Mouse (Mus musculus) frontal cortex, postnatal 36 days (tissue): ENCODE measurements around the gene Snx17.
A peak's percentile ranks its signal among the peaks of the same experiment; 100 is the strongest.

Source experiments
- DNase-seq, 2 experiments: peaks; one replicate each; pipeline ENCODE4 v3.0.0; 2022; ENCODE audit warnings: low spot score in 2 of 2

Snx17 gene

DNA sequence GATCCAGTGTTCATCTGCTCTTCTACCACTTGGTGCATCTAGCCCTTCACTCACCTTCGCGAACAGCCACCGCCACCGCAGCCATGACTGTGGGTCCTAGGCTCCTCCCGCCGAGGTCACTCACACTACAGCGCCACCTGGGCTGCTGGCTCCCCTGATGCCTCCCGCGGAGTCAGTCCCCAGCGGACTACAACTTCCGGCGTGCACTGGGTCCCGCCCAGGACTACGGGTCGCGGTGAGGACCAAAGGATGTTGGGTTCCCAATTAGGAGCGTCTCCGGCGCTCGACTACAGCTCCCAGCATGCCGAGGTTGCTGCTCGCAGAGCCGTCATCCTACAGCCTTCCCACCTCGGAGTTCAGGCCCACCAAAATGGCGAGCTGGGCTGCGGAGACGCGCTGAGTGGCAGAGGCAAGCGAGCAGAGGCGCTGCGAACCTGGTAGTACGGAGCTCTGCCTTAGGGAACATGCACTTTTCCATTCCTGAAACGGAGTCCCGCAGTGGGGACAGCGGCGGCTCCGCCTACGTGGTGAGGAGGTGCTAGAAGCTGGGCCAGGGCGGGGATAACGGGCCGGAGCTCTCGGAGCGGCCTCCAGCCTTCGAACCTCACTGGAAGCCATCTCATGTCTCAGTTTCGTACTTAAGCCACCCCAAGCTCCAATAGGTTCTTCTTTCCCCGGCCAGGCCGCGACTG, at the start of gene Snx17, which contains the start of gene Eif2b4:
Gene Snx17 (plus strand): TSS at position 289 of the 692 bp plus-strand sequence.
Gene Eif2b4 (minus strand): TSS at position 492 of the 692 bp plus-strand sequence.
- DNase-seq = peak; percentile 100

DNA sequence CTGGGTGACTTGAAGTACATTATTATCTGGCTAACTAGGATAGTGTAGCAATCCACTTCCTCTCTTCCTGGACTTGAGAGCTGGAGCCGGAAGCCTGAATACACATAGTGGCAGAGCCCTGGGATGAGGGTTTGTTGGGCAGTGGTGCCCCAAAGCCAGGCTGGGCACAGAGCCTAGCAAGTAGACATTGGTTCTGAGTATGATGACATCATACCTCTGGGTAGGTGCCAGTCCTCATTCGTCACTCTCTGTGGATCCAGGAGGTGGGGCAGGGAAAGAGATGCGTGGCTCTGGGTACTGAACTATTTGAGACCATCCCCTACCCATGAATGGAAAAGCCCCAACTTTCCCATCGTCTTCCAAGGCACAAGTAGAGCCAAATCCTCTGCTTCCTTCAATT, 43.2 kb upstream of the Snx17 start:
- no peak for DNase-seq

- no peak for DNase-seq
Observed at GRCm38 (mm10) chr5:31151746-31152145, 41.3 kb upstream of the Snx17 start.

- no peak for DNase-seq
Observed at GRCm38 (mm10) chr5:31153516-31154151, 39.4 kb upstream of the Snx17 start.

DNA sequence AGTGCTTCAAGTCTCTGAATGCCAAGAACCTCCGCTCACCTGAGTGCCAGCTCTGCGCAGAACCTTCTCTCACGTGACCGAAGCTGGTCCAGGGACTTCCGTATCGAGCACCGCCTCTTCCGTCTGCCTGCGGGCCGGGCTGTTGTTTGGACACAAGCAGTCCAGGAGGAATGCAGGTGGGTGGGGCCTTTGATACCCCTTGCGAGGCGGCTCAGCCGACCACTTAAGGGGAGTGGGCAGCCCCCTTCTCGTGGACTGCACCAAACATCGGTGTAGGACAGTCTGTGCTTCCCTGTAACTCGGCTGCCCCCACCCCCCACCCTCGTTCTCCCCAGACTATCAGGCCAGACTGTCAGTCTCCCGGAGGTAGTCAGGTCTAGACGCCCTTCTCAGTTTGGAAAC, 38.9 kb upstream of the Snx17 start, which contains the start of gene Mpv17:
Gene Mpv17 (minus strand): TSS at position 100 of the 402 bp plus-strand sequence.
- DNase-seq = peak; percentile 81 to 90

DNA sequence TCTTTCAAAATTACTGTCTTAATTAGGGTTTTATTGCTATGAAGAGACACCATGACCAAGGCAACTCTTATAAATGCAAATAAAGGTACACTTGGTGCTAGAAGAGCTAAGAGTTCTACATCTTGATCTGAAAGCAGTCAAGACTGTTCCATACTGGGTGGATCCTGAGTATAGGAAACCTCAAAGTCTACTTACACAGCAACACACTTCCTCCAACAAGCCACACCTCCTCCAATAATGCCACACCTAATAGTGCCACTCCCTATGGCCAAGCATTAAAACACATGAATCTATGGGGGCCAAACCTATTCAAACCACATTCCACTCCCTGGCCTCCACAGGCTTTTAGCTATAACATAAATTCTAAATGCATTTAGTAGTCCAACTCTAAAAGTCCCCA, 30.6 kb upstream of the Snx17 start:
- DNase-seq = no peak

DNA sequence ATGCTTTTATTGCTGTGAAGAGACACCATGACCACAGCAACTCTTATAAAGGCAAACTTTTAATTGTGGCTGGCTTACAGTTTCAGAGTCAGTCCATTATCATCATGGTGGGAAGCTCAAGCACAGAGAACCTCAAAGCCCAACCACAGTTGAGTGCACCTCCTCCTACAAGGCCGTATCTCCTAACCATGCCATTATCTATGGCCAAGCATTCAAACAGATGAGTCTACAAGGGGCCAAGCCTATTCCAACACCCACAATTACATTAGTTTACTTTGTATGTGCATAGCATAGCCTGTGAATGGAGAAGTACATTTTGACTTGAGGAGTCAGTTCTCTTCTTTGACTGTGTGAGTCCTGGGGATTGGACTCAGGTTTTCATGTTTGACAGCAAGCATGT, 28.1 kb upstream of the Snx17 start:
- no peak for DNase-seq

- no peak for DNase-seq
Observed at GRCm38 (mm10) chr5:31168630-31169029, 24.4 kb upstream of the Snx17 start.

GRCm38 (mm10) chr5:31179301-31179765, 13.7 kb upstream of the Snx17 start:
- DNase-seq = peak in 1 of 2 experiments; percentile 24

DNA sequence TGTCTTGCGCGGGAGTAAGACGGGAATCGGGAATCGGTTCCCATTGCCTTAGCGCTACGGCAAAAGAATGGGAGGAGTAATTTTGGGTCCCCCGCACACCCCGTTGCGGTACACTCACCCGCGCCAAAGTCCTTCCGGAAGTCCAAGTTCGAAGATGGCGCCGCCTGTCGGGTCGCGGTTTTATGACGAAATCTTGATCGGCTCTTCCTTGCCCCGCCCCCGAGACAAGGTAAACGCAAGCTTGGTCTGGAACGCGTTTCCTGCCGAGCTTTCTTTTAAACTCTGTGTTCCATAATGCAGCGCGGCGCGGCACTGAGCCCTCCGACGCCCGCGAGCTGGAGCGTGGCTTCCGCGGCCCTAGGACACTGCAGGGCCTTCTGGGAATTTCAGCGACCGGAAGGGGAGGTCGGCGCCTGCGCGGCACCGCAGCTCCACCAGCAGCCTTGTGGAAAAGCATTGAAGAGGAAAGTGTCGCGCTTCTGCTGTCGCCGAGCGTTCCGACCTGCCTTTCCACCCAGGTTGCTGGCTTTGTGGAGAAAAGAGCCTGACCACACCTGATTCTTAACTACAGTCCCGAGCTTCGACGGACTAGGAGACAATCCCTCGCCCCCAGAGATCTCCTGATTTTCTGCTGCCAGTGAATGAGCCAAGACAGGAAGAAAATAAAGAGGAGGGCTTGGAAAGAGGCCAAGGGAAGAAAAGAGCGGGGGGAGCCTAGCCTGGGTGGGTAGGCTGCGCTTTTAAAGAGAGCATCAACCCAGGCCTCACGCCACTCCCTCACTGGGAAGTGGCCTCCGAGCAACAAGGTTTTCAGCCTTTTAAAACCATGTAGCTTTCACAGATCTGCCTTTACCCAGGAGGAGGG, 13.0 kb upstream of the Snx17 start, which contains the start of the genes Gm29609 and Gtf3c2:
Gene Gm29609 (minus strand): TSS at position 146 of the 865 bp plus-strand sequence.
Gene Gtf3c2 (minus strand): TSS at position 379 of the 865 bp plus-strand sequence.
- peak; percentile 97 to 98 for DNase-seq

GRCm38 (mm10) chr5:31181183-31181770, 11.8 kb upstream of the Snx17 start:
- DNase-seq = no peak

GRCm38 (mm10) chr5:31183678-31184077, 9.3 kb upstream of the Snx17 start:
- no peak for DNase-seq

DNA sequence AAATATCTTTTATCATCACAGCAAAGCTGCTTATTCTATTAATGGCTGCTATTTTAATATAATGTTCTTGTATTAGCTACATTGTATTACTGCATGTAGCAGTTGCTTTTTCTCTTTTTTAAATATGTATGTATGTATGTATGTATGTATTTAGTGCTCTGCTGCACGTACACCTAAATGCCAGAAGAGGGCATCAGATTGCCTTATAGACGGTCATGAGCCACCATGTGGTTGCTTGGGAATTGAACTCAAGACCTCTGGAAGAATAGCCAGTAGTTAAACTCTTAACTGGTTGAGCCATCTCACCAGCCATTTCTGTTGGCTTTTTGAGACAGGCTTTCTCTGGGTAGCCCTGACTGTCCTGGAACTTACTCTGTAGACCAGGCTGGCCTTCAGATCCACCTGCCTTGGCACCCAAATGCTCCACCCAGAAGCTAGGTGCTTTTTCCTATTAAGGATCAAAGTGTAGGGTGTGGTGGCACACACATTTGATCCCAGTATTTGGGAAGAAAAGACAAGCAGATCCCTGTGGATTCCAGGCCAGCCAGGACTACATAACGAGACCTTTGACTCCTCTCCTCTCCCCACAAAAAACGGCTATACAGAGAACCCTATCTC, 4.7 kb upstream of the Snx17 start:
- DNase-seq = no peak

- DNase-seq = no peak
Observed at GRCm38 (mm10) chr5:31190201-31190600, 2.8 kb upstream of the Snx17 start.

DNA sequence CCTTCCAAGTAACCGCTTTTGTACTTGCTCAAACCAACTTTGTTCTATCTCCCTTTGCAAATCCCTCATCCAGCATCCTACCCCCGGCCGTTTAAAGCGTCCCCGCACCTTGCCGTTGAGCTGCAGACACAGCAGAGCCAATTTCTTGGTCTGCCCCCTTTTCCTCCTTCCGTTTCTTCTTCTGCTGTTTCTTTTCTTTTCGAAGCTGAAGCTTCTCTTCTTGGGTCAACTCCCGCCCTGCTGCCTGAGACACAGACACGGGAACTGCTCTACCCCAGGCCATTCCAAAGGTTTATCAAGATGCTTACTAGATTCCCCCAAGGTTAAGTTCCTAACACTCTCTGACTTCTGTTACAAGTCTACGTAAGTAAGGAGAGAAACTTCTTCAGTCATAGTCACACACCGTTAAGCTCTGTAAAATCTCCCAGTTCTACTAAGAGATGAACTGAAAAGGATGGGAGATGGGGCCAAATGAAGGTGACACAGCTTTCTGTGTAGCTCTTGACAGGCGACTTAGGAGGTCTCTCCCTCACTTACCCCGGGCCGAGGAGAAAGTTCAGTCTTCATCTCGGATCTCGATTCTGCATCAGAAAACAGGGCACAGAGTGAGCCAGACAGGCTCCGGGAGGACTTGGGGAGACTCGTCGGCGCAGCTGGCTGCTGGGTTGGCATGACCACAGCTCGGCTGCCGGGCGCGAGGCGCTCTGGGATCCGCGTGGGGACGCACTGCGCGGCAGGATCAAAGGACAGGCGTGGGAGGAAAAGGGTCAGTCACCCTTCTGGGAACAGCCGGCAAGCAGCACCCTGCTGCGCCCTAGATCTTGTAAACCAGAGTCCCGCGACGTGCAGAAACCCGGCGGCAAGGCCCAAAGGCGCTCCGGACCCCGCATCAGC, 735 bp upstream of the Snx17 start:
- DNase-seq = no peak

DNA sequence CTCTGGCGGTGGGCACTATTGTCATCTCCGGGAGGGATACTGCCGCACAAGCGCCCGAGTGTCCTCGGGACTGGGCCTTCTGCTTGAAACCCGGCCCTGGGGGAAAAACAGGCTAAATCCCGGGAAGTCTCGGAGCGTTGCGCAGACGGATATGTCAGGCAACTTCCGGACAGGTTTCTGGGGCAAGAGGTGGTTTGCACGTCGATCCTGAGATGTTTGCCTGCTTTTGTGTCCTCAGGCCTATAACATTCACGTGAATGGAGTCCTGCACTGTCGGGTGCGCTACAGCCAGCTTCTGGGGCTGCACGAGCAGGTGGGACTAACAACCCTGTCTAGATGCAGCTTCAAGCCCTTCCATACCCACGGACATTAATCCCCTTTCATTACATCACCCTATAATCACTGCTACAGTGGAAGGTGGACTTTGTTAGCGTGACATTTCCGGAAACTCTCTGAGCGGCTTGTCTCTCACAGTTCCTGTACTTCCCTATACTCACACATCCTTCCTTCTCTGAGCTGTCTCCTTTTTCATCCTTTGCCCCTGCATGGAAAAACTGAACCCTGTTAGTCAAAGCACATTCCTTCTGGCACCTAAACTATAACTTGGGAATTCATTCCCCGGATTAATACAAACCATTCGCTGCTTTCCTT, 729 bp downstream of the Snx17 start:
- no peak for DNase-seq

DNA sequence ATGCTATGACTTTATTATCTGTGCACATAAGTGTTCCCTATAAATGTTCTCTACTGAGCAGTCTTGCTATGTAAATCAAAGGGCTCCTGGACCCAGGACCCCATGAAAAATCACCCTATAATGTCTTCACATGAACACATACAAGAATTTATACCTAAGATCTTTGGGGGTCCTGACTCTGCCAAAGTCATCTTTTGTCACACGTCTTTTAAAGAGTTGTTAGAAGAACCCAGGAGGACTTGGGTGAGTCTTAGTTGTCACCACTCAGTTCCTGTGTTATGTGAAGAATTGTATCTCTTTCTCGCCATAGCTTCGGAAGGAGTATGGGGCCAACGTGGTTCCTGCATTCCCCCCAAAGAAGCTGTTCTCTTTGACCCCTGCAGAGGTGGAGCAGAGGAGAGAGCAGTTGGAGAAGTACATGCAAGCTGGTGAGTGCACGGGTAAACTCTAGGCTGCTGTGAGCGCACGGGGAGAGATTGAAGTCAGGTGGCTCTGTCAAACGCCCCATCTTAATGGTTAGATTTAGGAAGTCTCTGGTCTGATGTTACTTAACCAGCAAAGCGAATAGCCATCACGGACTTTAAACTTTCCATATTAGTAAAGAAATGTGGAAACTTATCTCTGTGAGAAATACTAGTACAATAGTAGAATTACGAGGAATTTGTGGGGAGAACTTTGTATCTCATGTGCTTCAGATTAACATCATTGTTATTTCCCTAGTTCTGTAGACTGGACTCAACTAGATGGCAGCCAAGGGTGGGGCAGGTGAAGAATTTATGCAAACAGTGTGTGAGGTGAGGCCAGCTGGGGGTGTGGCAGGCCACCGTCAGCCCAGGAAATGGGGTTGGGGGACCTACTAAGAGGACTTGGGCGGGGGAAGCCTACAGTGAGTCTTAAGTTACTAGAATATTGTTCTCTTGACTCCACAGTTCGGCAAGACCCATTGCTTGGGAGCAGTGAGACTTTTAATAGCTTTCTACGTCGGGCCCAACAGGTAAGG, 1.8 kb downstream of the Snx17 start:
- DNase-seq = no peak

- DNase-seq = no peak
Observed at GRCm38 (mm10) chr5:31195671-31196070, 2.6 kb downstream of the Snx17 start.
